Mouse (Mus musculus): ENCODE data around the gene Trpc4ap. TPM values are rescaled to one million over a fixed set of nuclear protein-coding genes. Genes with fewer than 3 reads are reported as not detected.
"Not testable (repeated sequence)": the region's sequence is repeated elsewhere in the genome, so short reads cannot be mapped to it uniquely, and the experiment has no call there.

Gene Trpc4ap
- polyA plus RNA-seq, 1 experiment = 364 TPM

- no peak overlapping the region for H3K27ac ChIP-seq (ENCODE audit: insufficient read depth, low read depth, low read length)
- no peak overlapping the region for H3K4me3 ChIP-seq (ENCODE audit: insufficient read depth, low read depth, low read length)
- TF ChIP-seq CTCF (IDR thresholded peaks at IDR 0.05; ENCODE audit: insufficient read depth, low read depth, low read length) (peak; percentile 94), POLR2A (IDR thresholded peaks at IDR 0.05; ENCODE audit: insufficient read depth, low read depth, low read length) (no peak)
- no peaks in the 10 kb centered on the region for H3K4me1 ChIP-seq (ENCODE audit: control insufficient read depth, insufficient read depth, low read length)
- WGBS = 20% methylated on average over 8 of the region's 8 CpGs
Measured at GRCm38 (mm10) chr2:155619817-155620216, 72.4 kb downstream of the Trpc4ap start.

- no peak overlapping the region for H3K27ac ChIP-seq (ENCODE audit: insufficient read depth, low read depth, low read length)
- H3K4me1 ChIP-seq (ENCODE audit: control insufficient read depth, insufficient read depth, low read length) = peaks cover 7% of the 10 kb centered on the region
- no peak overlapping the region for H3K4me3 ChIP-seq (ENCODE audit: insufficient read depth, low read depth, low read length)
- WGBS = 54% methylated on average over 6 of the region's 6 CpGs
- no peak for TF ChIP-seq CTCF (IDR thresholded peaks at IDR 0.05; ENCODE audit: insufficient read depth, low read depth, low read length)
- no peak for TF ChIP-seq POLR2A (IDR thresholded peaks at IDR 0.05; ENCODE audit: insufficient read depth, low read depth, low read length)
Measured at GRCm38 (mm10) chr2:155616971-155617370, 75.2 kb downstream of the Trpc4ap start.

GRCm38 (mm10) chr2:155613953-155614352, 78.2 kb downstream of the Trpc4ap start:
- 79% methylated on average over 8 of the region's 8 CpGs for WGBS
- TF ChIP-seq CTCF (IDR thresholded peaks at IDR 0.05; ENCODE audit: insufficient read depth, low read depth, low read length) = no peak
- no peak for TF ChIP-seq POLR2A (IDR thresholded peaks at IDR 0.05; ENCODE audit: insufficient read depth, low read depth, low read length)
- H3K27ac ChIP-seq (ENCODE audit: insufficient read depth, low read depth, low read length) = no peak overlapping the region
- H3K4me3 ChIP-seq (ENCODE audit: insufficient read depth, low read depth, low read length) = no peak overlapping the region
- H3K4me1 ChIP-seq (ENCODE audit: control insufficient read depth, insufficient read depth, low read length) = peaks cover 7% of the 10 kb centered on the region

GRCm38 (mm10) chr2:155613326-155613755, 78.8 kb downstream of the Trpc4ap start:
- 10% methylated on average over 20 of the region's 20 CpGs for WGBS

GRCm38 (mm10) chr2:155611834-155612550, 80.2 kb downstream of the Trpc4ap start:
- H3K4me3 ChIP-seq (ENCODE audit: insufficient read depth, low read depth, low read length) = no peak overlapping the region
- TF ChIP-seq CTCF (IDR thresholded peaks at IDR 0.05; ENCODE audit: insufficient read depth, low read depth, low read length) (no peak), POLR2A (IDR thresholded peaks at IDR 0.05; ENCODE audit: insufficient read depth, low read depth, low read length) (no peak)
- 85% methylated on average over 9 of the region's 9 CpGs for WGBS
- no peak overlapping the region for H3K27ac ChIP-seq (ENCODE audit: insufficient read depth, low read depth, low read length)
- H3K4me1 ChIP-seq (ENCODE audit: control insufficient read depth, insufficient read depth, low read length) = peaks cover 7% of the 10 kb centered on the region

More at GRCm38 (mm10) chr2:155613326-155613755, 78.8 kb downstream of the Trpc4ap start:
- H3K4me3 ChIP-seq (ENCODE audit: insufficient read depth, low read depth, low read length) = peak overlapping the region; percentile 31
- H3K27ac ChIP-seq (ENCODE audit: insufficient read depth, low read depth, low read length) = no peak overlapping the region
- H3K4me1 ChIP-seq (ENCODE audit: control insufficient read depth, insufficient read depth, low read length) = peaks cover 7% of the 10 kb centered on the region
- TF ChIP-seq CTCF (IDR thresholded peaks at IDR 0.05; ENCODE audit: insufficient read depth, low read depth, low read length) (no peak), POLR2A (IDR thresholded peaks at IDR 0.05; ENCODE audit: insufficient read depth, low read depth, low read length) (no peak)

- H3K27ac ChIP-seq (ENCODE audit: insufficient read depth, low read depth, low read length) = no peak within 1 kb of the TSS
- H3K4me3 ChIP-seq (ENCODE audit: insufficient read depth, low read depth, low read length) = no peak within 1 kb of the TSS
- peaks cover 12% of the 10 kb centered on the region for H3K4me1 ChIP-seq (ENCODE audit: control insufficient read depth, insufficient read depth, low read length)
- TF ChIP-seq CTCF (IDR thresholded peaks at IDR 0.05; ENCODE audit: insufficient read depth, low read depth, low read length) = no peak
- no peak for TF ChIP-seq POLR2A (IDR thresholded peaks at IDR 0.05; ENCODE audit: insufficient read depth, low read depth, low read length)
- 54% methylated on average over 4 of the region's 4 CpGs for whole genome bisulfite sequencing
Measured at GRCm38 (mm10) chr2:155610978-155611377, 81.2 kb downstream of the Trpc4ap start, which contains the start of gene Myh7b. Gene Myh7b (plus strand): TSS chr2:155611212.

GRCm38 (mm10) chr2:155606360-155606759, 85.8 kb downstream of the Trpc4ap start:
- no peak overlapping the region for H3K27ac ChIP-seq (ENCODE audit: insufficient read depth, low read depth, low read length)
- 70% methylated on average over 4 of the region's 4 CpGs for WGBS
- TF ChIP-seq POLR2A (IDR thresholded peaks at IDR 0.05; ENCODE audit: insufficient read depth, low read depth, low read length) (no peak), CTCF (IDR thresholded peaks at IDR 0.05; ENCODE audit: insufficient read depth, low read depth, low read length) (no peak)
- peaks cover 9% of the 10 kb centered on the region; the same call in 1 of the 2 replicates for H3K4me1 ChIP-seq (ENCODE audit: control insufficient read depth, insufficient read depth, low read length)
- no peak overlapping the region for H3K4me3 ChIP-seq (ENCODE audit: insufficient read depth, low read depth, low read length)

GRCm38 (mm10) chr2:155605236-155605589, 87.0 kb downstream of the Trpc4ap start:
- H3K4me1 ChIP-seq (ENCODE audit: control insufficient read depth, insufficient read depth, low read length); H3K4me3 ChIP-seq (ENCODE audit: insufficient read depth, low read depth, low read length); H3K27ac ChIP-seq (ENCODE audit: insufficient read depth, low read depth, low read length): not testable (repeated sequence)
- WGBS = 88% methylated on average over 4 of the region's 4 CpGs

- Histone ChIP-seq H3K4me3 (ENCODE audit: insufficient read depth, low read depth, low read length) (no peak overlapping the region), H3K4me1 (ENCODE audit: control insufficient read depth, insufficient read depth, low read length) (peaks cover 9% of the 10 kb centered on the region; the same call in 1 of the 2 replicates), H3K27ac (ENCODE audit: insufficient read depth, low read depth, low read length) (no peak overlapping the region)
- 55% methylated on average over 10 of the region's 10 CpGs for WGBS
- TF ChIP-seq POLR2A (IDR thresholded peaks at IDR 0.05; ENCODE audit: insufficient read depth, low read depth, low read length) (no peak), CTCF (IDR thresholded peaks at IDR 0.05; ENCODE audit: insufficient read depth, low read depth, low read length) (no peak)
Measured at GRCm38 (mm10) chr2:155604560-155605235, 87.5 kb downstream of the Trpc4ap start.
